Mouse (Mus musculus) CH12F3 (cell line): ENCODE measurements around the gene Nmur2.

Source experiments
- in situ Hi-C: fragments of 300-500 bp; cut with MboI; formaldehyde crosslinking; loops from 2 replicates; pipeline ENCODE4 v1.14.3; 2020; ENCODE audit warnings: low sequenced_read_pairs

The Nmur2 gene

DNA sequence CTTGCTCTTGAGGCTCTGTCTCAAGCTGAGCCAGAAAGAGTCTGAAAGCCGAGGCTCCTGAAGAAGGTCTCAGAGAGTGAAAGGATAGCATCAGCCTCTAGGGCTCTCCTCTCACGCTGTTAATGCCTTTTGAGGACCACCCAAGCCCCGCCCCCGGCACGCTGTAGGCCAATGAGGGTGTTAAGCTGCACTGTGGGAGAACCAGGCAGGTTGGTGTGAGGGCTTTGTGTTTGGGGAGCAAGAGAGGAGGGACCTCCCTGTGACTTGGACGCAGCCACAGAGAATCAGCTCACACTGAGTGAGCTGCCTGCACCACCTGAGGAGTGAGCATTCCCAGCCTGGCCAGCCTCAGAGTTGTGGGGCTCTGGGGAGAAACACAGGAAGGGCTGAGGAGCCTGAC is at the start of gene Nmur2:
Gene Nmur2 (minus strand): TSS at position 94 of the 400 bp plus-strand sequence.
- in situ Hi-C loops, result no loop called here

DNA sequence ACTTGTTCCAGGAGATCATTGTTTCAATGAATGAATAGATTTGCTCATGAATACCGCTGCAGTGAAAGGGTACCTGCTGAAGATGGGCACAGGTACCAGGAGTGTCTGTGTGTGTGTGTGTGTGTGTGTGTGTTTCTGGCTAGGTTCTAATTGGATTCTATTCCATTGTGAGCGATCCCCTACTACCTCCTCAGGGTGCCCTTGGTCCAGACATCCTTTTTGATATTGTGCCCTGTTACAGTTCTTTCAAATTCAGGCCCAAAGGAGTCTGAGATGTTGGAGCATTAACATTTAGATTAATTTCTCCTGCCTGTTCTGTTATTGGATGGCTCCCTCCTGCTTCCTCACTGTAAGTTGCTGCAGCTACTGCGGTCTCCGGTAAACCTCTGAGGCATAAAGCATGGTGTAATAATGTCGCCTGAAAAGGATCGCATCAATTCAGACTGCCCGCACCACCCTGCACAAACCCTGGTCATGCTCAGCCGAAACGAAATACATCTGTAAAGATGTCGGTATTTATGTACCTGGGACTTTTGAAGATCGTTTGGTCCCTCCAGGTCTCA is 48.4 kb upstream of the Nmur2 start:
- in situ Hi-C loops, result no loop called here

DNA sequence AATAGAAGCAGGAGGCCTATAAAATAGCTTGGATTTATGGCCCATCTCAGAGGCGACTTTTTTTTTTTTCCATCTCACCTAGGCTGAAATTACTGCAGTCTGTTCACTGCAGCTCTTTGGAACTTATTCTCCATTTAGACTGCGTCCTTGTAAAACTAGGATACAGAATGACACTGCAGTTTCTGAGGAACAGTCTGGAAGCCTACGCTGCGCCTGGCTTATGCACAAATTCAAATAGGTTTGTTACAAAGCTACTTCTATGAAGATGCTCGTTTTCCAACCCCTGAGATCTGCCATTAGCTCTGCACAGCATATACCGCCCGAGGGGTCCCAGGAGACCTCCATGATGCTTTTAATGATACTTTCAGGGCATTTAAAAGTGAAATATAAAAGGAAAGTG is 31.3 kb upstream of the Nmur2 start:
- in situ Hi-C loops, result no loop called here

DNA sequence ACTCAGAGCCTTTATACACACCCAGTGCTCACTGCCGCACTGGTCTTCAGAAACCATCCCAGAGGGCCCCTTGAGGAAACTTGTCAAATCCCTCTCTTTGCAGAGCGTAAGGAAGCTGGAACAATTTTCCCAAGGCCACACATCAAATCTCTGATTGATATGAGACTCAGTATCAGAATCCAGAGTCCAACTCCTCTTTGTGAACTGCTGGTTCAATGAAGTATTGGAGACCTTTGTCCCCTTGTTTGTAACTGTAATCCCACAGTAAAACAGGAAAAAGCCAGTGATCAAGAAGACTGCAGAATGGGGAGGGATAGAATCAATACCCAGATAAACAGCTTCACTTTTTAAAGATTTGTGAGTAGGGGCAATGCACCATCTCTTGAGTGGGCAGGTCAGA is 28.8 kb upstream of the Nmur2 start:
- in situ Hi-C loops, result no loop called here

DNA sequence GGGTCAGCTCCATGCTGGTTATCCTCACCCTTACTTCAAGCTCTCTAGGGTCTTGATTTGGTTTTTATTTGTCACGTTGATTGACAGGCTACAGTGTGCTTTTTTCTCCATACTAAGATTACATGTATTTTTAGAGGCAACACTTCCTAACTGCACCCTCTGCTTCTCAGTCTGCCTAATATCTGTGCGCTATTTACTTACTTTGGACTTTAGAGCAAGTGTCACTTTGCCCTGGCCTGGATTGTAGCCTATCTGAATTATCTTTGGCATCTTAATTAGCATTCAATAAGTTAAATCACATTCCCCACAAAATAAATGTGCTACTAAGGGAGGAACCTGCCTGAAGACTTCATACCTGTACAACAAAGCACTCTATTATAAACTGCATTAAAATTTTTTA is 24.3 kb upstream of the Nmur2 start:
- in situ Hi-C loops, result no loop called here

DNA sequence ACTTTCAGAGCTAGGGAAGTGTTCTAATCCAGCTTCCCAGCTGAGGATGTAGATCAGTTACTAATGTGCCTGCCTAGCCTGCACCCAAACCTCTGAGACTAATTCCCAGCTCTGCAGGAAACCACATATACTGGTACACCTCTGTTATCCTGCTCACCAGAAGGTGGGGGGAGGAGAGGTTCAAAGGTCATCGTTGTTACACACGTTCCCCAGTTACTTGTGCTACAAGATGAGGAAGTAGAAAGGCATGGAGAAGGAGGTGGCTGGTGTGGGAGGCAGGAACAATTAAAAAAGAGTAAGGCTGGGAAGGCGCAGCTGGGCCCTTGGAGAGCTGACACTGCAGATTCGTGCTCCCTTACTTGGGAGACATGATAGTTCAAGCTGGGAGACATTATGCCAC is 23.8 kb upstream of the Nmur2 start:
- in situ Hi-C loops, result no loop called here

DNA sequence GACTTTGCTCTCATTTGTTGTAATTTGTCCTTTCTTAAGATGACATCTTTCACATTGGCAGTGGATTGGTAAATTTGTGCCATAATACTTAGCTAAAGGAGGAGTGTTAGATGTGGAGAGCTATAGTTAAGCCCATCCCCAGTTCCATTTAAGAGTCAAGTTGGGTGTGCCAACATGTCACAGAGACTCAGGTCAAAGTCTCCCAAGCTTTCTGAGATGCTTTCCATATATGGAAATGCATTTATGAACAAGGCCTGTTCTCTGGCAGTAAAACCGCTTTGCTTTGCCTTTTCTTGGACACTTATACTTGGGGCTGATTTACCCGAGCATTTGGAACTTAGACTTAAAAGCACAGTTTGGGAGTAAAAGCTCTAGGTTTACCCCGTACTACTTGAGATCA is 18.4 kb upstream of the Nmur2 start:
- in situ Hi-C loops, result no loop called here

DNA sequence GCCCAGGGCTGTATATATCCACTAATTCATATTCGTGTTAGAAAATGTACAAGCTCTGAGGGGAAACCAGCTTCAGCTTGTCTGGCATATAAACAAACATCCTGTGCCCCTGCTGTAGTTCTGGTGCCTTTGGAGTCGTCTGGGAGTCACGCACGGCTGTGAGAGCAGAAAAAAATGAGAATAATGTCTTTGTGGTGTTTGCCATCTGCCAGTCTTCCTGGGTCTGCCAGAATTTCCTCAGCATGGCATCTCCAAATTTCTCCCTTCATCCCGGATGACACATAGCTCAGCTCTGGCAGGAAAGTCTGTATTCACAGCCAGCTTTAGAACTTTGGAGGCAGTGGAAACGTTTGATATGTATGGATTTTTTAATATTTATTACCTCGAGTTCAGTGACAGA is 13.6 kb upstream of the Nmur2 start:
- in situ Hi-C loops, result no loop called here

DNA sequence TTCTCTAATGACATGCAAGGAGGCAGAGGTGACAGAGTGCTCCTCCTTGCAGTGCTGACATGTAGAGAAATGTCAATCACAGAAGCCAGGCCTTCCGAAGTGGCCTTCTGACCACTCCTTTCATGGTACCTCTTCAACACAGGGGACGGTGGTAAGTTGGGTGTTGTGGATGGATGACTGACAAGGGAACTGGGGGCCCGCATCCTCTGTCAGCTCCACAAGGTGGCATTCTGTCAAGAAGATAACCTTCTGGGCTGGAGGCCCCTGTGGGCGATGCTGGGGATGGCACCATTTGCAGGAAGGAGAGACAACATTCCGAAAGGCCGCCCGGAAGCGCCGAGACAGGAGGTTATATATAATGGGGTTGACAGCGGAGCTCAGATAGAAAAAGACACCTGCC is 14.0 kb downstream of the Nmur2 start:
- in situ Hi-C loops, result no loop called here

DNA sequence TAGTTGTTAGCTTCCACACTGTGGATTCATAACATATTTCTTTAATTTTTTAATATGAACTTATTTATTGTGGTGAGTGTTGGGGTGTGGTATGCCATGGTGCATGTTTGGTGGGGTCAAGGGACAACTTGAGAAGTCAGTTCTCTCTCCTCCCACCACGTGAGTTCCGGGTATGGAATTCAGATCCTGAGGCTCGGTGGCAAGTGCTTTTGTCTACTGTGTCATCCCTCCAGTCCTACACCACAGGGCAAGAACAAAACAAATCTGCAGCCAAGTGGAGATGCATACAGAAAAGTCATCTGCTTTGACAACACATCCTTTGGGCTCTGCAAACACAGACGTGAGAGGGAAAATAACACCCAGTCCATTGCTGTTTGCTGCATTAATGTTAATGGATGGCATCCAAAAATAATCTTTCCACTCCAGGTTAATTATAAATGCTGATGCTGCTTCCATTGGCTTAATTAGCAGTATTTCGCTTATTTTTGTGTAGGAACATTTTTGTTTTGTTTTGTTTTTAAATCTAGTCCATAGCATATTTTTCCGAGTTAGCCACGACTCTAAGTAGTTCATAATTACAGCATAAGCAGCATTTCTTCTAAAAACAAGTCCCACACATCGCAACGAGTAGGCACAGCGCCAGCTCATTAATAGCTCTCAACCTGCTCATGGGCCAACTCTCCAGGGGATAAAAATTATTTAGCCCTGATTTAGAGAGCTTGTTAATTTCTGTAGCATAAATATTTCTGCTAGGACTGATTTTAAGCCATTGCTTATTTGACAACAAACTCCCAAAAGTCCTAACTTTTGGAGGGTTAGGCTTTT is 14.9 kb downstream of the Nmur2 start:
- in situ Hi-C loops, result no loop called here

DNA sequence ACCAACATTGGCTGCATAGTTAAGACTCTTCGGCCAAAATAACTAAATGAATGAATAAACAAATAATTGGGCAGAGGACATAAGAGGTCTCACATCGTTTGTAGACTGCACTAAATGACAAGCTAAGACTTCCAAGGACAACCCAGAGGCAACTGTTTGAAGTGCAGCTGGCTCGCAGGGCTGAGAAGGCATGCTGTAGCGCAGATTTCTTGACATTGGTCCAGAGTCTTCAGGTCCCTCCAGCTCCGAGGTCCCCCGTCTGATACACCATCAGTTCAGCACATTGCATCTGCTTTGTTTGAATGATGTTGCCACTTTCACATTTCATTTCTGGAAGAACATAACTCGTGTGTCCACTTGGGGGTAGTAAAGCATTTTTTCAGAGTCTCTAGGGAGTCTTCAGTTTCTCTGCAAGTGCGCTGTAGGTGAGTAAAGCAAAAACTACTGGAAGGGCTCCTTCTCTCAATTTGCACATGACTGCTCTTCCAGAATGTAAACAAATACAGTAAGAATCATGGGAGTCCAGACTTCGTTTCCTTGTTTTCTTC is 27.2 kb downstream of the Nmur2 start:
- in situ Hi-C loops, result no loop called here

DNA sequence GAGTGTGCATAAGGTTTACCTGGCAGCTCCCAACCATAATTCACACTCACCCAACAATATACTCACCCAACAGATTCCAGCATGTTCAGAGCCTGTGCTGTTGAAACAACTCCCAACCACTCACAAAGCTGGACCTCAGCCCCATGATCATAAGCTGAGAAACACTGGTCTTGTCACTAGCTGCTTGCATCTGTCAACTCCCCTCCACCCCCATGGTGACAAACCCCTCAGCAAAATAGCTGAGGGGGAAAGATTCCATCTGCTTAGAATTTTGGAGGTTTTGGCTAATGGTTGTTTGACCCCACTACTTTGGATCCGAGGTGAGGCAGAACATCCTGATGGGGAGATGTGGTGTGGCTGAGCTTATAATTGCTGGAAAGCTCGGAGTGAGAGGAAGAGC is 28.4 kb downstream of the Nmur2 start:
- in situ Hi-C loops, result no loop called here

DNA sequence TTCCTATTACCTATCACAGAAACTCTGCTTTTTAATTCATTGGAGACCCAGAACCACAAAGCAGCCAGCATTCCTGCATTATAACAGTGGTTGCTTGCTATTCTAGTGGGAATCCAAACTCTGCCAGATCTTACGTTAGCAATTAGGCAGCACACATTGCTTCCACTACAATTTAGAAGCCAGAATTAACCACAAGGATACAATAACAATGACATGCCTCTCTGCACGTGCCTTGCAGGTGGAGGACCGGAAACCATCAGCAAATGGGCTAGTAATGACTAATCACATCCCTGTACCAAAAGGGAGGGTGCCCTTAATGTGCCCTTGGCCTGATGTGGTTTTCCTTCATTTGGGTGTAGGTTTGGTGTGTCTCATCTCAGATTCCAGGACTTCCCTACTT is 32.5 kb downstream of the Nmur2 start:
- in situ Hi-C loops, result no loop called here

DNA sequence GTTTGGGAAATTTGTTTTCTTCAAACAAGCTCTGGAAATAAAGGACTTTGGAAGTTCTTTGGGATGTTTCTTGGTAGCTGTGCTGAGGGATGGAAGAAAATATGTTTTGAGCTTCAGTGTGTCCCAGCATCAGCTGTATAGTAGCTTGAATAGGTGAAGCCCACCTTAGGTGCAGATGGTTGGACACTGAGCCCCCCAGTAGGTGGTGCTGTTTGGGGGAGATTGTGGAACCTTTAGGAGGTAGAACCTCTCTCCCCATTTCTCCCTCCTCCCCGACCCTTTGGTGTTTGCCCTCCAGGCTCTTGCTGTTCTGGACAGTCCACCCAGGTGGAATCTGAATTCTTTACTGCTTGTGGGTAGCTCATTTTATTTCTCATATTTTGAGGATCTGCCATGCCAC is 48.0 kb downstream of the Nmur2 start:
- in situ Hi-C loops, result no loop called here

DNA sequence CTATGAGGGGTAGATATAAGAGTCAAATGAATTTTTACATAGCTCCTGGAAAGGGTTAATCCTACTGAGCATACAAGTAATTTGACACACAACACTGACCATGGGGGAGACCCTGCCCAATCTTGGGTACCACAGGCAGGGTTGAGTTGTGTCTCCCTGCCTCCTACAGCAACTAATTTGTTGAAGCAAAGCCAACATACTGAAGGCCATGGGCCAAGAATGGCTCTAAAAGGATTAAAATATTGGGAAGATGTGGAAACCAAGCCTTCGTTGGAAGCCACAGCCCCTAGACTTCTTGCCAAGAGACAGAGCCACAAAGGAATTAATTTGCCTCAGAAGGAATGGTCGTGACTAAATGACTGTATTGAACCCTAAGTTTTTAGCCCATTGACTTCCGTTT is 48.7 kb downstream of the Nmur2 start:
- in situ Hi-C loops, result no loop called here

DNA sequence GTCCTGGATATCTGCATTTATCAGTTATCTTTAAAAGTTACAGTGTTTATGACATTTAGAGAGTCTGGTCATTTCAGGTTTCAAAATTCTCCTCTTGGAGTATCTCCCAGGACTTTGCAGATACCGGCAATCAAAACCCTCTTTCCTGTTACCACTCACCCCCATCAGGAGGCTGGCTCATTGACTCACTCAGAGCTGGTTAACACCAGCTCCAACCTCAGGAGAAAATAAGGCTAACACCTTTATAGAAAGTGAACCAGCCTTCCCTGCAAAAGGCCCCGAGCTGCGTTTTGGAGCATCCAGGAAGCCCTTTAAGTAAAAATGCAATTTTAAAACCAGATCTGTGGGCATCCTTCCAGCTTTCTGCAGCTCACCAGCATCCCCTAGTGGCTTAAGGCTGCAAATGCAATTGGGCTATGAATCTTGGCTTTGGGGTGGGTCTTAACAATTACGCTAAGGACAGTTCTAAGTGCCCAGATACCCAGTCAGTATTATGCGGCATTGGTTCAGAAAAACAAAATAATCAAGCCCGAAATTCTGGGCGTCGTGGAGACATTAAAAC is 49.2 kb downstream of the Nmur2 start:
- in situ Hi-C loops, result no loop called here

DNA sequence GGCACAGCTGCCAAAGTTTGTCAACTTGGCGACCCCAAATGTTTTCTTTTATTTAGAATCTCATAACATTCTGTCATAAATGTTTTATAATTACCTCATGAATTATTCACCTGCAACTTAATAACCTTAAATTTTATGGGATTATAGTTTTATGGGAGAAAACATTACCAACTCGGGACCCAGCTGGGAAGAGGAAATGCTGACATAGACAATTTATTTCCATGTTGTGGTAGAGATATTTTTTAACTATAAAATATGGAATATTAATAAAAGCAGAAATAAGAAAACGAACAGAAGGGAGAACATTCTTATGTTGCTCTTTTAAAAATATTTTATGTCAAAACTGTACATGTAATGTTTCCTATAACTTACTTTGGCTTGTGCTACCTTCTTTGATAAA is 56.2 kb downstream of the Nmur2 start:
- in situ Hi-C loops, result no loop called here

DNA sequence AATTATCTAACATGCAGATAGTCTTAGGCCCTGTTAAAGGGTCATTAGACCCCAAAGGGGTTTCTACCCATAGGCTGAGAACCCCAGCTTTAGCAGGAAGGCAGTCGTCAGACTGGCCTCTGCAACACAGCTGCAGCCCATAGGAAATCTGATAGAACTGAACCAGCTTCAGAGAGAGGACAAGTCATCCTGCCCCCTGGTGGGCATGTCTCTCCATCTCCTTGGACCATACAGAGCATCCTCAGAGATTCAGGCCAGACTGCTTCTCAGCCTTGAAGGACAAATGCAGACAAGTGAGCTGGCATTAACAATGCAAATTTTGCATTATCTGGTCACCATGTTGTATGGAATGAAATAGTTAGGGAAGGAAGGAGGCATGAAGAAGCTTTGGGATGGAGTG is 59.2 kb downstream of the Nmur2 start:
- in situ Hi-C loops, result no loop called here

DNA sequence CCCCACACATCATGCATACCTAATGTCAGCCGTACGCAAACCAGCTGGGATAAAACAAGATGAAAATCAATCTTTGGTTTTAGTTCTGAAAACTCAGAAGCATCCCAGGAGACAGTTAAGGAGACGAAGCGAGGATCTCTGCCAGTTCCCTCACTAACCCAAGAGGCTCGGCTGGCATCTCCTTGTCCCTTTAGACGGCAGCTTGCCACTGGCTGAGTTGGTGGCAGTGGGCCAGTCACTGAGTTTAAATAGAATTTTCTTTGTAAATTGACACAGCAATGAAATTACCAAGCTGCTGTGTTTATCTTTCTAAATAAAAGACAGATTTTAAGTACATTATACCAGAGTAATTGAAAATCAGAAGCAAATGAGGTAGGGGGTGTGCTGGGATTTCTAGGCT is 62.7 kb downstream of the Nmur2 start:
- in situ Hi-C loops, result no loop called here
